Mouse (Mus musculus) left cerebral cortex, adult 9 months (tissue): Measurements from ENCODE around the gene Arhgap31.

ENCODE experiments used
- DNase-seq, 2 experiments: peaks; one replicate each; pipeline ENCODE4 v3.0.0; 2022; ENCODE audit warnings: low spot score in 2 of 2

Gene Arhgap31

GRCm38 (mm10) chr16:38651306-38651705 is 61.8 kb downstream of the Arhgap31 start:
- no peak for DNase-seq

DNA sequence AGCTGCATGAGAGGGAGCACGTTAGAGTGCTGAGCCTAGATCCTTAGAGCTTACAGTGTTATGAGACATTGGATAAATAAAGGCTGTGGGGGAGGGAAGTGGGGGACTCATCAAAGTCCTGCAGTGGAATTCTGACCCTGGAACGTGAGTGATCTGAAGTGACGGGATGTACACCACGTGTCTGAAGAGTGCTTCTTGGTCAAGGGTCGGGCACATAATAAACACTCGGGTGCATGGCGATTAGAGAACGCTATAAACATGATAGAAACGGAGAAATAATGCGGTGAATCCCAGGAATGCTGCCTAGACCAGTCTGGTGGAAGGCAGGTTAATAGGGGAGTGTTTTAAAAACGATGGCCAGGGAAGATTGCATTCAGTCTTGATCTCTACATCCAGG is 63.6 kb downstream of the Arhgap31 start:
- no peak for DNase-seq

GRCm38 (mm10) chr16:38648783-38649430 is 64.2 kb downstream of the Arhgap31 start:
- DNase-seq: no peak

DNA sequence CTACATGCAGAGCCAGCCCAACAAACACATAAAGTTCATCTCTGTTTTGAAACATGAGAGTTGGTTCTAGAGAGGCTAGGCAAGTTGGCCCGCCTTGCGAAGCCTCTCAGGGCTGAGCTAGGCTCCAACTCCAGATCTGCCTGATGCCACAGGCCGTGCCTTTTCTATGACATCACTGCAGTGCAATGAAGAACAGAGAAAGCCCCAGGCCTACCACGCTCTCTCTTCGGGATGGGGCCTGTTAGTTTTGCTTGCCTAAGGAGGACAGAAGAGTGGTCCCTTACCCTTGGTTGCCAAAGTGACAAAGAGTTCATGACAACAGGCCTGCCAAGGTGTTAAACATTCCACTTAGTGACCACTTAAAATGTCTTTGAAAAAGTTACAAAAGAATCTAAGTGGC is 64.9 kb downstream of the Arhgap31 start:
- no peak for DNase-seq

GRCm38 (mm10) chr16:38644455-38644854 is 68.6 kb downstream of the Arhgap31 start:
- no peak for DNase-seq

DNA sequence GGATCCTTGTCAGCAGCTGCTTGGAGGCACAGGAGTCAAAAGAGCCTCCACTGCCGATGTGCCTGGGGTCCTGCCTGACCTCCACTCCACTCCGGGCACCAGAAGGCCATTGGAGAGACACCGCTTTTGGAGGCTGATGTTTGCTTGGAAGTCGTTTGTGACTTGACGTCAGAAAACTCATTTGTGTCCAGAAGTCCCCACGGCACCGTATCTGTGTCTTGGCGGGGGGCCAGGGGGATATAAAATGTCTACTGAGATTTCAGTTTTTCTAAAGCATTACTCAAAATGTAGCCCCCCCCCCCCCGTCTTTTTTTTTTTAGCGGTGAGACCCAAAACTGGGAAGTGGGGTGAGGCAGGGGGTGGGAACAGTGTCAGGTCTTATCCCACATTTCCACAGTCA is 76.0 kb downstream of the Arhgap31 start:
- DNase-seq: no peak

DNA sequence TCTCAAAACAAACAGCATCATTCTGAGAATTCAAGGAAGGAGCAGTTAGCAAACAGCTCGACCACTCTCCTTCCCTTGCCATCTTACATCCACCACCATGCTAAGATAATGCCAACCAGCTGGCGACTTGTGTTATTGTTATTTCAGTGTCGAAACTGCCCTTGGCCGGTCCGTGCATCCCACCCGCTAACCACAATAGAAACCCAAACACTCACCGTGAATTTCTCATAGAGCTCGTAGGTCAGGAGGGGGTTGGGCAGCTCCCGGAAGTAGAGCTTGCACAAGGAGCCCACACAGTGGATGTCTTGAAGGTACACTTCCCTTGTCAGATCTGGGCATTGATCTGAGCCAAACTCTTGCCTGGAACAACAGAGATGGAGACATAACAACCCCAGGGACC is 76.4 kb downstream of the Arhgap31 start:
- DNase-seq: no peak

- DNase-seq: no peak
Observed at GRCm38 (mm10) chr16:38635833-38636390, 77.2 kb downstream of the Arhgap31 start.

- peak in 1 of 2 experiments; percentile 28 for DNase-seq
Observed at GRCm38 (mm10) chr16:38632147-38632546, 80.9 kb downstream of the Arhgap31 start.

DNA sequence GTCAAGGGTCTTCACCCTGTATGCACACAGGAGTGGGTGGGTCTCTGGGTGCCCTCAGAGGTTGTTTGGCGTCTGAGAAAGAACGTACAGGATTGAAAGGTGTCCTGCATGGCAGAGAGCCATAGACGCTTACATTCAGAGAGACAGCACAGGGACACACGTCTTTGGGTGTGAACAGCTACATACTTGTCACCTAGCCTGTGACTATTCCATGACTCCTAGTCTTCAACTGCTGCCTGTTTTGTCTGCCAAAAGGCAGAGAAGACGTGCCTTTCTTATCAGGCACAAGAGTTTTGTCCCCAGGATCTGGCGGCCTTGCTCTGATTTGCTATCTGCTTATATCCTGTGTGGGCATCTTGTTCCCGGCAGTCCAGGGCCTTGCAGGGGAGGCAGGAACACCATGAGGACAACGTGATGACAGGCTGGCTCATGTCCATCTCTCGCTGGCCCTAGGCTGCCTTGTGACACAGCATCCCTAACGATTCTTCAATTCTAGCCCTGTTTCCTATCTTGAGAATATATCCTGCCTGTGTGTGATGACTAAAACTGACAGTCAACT is 87.2 kb downstream of the Arhgap31 start:
- DNase-seq: no peak

GRCm38 (mm10) chr16:38625411-38625810 is 87.7 kb downstream of the Arhgap31 start:
- no peak for DNase-seq

GRCm38 (mm10) chr16:38624303-38624702 is 88.8 kb downstream of the Arhgap31 start:
- DNase-seq: no peak

DNA sequence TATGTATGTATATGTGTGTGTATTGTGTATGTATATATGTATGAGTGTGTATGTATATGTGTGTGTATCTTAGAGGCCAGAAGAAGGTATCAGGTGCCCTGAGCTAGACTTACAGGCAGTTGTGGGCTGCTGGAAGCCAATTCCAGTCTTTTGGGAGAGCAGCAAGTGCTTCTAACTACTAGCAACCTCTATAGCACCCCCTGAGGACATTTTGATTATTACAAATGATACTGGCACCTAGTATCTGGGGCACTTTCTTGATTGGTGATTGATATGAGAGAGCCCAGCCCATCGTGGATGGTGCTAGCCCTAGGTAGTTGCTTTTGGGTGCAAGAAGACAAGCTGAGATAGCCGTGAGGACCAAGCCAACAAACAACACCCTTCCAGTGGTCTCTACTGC is 90.8 kb downstream of the Arhgap31 start:
- DNase-seq: no peak

DNA sequence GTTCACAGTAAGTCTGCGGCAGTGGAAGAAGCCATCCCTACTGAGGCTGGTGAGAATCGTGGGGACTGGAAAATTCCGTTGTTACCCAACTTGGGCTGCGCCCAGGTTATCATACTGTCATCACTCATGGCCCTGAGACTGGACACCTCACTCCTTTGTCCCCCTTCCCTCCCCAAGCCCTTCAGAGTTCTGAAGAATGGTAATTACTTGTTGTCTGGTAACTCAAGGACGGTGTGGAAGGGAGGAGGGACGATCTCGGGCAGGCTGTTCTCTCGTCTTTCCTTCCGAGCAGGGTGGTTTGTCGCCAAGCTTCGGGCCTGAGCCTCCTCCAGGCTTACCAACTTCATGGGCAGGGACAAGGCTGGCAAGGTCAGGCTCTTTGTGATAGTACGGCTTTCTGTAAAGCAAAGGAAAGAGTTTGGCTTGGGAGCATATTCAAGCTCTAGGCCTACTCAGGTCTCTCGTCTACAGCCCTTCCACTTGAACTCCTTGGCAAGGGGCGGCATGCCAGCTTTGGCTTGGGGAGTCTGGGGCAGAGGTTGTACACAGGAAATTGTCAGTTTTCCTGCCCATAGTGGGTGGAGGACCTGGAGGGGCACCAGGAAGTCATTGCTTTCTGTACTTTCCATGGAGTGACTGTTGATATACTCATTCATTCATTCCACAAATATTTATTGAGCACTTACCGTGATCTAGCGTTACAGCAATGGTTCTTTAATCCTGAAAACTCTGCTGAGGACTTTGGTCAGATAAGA is 92.2 kb downstream of the Arhgap31 start:
- no peak for DNase-seq

GRCm38 (mm10) chr16:38619054-38619453 is 94.0 kb downstream of the Arhgap31 start:
- DNase-seq: peak in 1 of 2 experiments; percentile 85

GRCm38 (mm10) chr16:38617977-38618376 is 95.1 kb downstream of the Arhgap31 start:
- no peak for DNase-seq

- no peak for DNase-seq
Observed at GRCm38 (mm10) chr16:38613646-38614045, 99.4 kb downstream of the Arhgap31 start.

DNA sequence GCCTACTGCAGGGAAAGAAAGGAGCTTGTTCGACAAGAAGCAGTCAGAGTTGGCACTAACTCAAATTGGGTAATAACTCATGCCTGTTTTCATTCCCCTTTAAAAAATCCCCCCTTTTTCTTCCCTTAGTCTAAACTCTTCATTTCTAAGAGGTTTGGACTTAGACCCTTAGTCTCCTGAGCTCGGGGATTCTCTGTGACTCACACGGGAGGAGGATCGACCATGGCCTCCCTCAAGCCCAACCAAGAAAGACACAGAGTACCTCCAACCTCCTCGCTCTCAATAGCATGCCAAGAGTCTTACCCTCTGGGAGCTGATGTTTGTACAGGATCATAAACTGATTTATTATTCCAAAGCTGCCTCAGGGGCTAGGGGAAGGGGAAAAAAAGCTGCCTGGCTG is 100.4 kb downstream of the Arhgap31 start:
- no peak for DNase-seq

GRCm38 (mm10) chr16:38609092-38609491 is 104.0 kb downstream of the Arhgap31 start:
- DNase-seq: no peak

DNA sequence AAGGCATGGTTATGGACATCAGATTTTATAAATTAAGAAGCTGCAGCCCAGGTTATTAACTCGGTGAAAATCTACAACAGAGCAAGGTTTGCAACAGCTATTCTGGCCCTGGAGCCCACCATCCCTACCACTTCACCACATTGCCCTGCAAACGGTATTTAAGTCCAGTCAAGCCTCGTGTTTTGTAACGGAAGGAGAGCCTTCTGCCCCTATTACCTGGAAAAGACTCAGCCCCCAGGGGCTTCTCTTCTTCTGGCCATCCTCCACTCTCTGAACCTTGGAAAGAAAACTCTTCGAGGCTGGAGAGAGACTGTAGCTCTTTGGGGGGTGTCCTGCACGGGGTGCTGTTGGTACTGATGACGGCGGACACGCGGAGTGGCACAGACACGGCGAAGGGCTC is 104.4 kb downstream of the Arhgap31 start:
- no peak for DNase-seq

- DNase-seq: no peak
Observed at GRCm38 (mm10) chr16:38606509-38606908, 106.6 kb downstream of the Arhgap31 start.

DNA sequence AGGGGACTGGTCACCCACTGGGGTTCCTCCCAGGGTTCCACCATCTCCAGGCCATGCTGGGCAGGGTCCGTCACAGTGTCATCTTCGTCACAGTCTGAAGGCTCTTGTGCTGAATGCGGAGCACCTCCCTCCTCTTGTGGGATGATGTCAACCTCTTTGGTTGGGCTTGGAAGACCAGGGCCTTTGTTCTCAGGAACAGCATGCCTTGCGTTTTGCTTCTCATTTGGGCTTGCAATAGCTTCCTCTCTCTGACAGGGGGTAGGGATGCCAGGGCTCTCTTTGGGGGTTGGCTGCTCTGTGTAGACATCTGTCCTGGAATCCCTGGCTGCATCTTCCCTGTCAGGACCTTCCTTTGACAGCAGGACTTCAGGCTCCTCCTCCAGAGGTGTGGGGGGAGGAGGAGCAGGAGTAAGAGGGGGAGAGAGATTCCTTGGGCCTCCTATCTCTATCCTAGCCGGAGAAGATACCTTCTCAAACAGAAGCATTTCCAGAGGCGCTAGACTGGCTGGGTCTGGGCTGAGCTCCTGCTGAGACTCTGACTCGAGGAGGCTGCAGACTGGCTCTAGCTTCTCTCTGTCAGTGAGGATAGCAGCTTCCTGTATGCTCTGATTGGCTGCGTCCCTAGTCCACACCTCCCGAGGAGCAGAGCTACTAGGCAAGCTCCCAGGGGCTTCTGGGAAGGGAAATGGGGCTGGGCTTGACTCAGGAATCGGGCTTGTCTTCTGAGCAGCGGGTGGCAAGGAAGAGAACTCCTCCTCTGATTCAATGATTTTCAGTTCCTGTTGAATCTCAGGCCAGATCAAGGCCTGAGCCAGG is 109.9 kb downstream of the Arhgap31 start:
- peak in 1 of 2 experiments; percentile 60 for DNase-seq
